Mouse (Mus musculus): ENCODE measurements around the gene Rsrp1. TPM values are rescaled to one million over a fixed set of nuclear protein-coding genes. Genes with fewer than 3 reads are reported as not detected.

Rsrp1 gene
- polyA plus RNA-seq, 2 experiments from 2014 or later = 271 to 367 TPM

DNA sequence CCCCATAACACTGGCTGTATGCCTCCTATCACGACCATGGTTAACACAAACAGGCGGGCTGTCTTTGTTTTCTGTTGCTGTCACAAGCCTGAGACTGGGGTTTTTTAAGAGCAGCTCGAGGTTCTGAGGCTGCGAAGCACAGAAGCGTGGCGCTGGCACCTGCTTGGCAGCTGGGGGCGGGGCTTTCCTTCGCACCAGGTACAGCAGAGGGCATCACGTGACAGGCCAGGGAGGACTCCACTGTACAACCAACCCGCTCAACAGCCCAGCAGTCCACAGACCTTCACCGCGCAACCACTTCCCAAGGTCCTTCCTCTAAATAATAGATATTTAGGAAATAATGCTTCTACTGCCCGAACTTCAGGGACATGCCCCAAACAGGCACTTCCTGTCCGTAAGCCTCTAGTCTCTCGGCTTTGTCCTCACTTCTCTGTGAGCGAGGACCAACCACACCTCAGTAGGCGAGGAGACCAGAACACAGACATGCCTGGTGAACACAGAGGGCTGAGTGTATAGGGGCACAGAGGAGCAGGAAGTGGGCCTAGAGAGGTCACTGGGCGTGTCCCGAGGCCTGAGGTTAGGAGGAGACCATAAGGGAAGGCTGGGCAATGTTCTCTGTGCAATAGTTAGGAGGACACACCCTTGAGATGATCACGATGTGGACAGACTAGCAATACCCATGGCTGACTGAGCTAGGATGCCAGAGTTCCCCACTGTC, 44.7 kb downstream of the Rsrp1 start:
- ATAC-seq = no peak

- ATAC-seq = no peak
Measured at GRCm38 (mm10) chr4:134968605-134968976, 45.2 kb downstream of the Rsrp1 start.

DNA sequence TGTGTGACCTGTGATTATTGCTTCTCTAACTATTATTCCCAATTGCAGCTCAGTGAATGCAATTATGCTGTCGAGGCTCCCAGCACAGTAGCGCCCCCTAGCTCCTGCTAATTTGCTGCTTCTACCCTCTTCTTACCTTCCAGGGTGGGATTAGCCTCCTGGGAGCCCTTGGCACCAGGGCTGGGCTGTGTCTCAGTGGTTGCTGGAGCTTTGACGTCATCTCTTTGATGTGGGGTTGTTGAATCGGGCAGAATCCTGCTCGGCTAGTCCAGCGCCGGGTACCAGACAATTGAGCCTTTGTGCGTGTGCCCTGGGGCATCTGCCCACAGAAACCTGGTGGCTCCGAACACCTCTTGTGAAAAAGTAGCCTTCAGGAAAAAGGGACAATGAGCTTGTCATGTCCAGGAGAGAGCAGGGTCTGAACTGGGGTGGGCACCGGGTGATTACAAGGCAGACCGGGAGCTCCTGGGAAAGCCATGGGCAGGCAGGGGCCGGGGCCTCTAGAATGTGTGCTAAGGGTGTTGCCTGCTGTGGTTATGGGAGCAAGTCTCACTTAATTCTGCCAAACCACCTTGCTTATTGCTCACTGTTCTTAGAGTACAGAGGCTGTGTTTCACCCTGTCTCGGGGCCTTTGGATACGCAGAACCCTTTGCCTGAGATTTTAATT, 52.0 kb downstream of the Rsrp1 start:
- no peak for ATAC-seq

GRCm38 (mm10) chr4:134975929-134976308, 52.5 kb downstream of the Rsrp1 start:
- ATAC-seq = no peak

Other genes starting within 250 kb of the Rsrp1 start
- 1 to 10 TPM; 1.0 to 1.9 TPM for gene Man1c1, start 219.3 kb upstream of the Rsrp1 start, polyA plus RNA-seq (2017; shearing (Covaris generic))
- 10 to 100 TPM; 21.3 to 25.2 TPM for gene Ldlrap1, start 155.6 kb upstream of the Rsrp1 start, polyA plus RNA-seq (2017; shearing (Covaris generic))
- 1 to 10 TPM; 3.0 to 5.0 TPM for gene Maco1, start 70.2 kb upstream of the Rsrp1 start, polyA plus RNA-seq (2017; shearing (Covaris generic))
- gene Rhd, start 59.1 kb upstream of the Rsrp1 start, polyA plus RNA-seq (2017; shearing (Covaris generic)) = 1 to 10 TPM in 1 of 2 experiments, not detected in 1; 4.8 TPM
- 100 to 1,000 TPM; 555 to 571 TPM for gene Tmem50a, start 8.6 kb upstream of the Rsrp1 start, polyA plus RNA-seq (2017; shearing (Covaris generic))
- gene Syf2, start 7.3 kb downstream of the Rsrp1 start, polyA plus RNA-seq (2017; shearing (Covaris generic)) = 100 to 1,000 TPM; 188 to 213 TPM
- 10 to 100 TPM; 12.8 to 17.6 TPM for gene Runx3, start 197.1 kb downstream of the Rsrp1 start, polyA plus RNA-seq (2017; shearing (Covaris generic))

Data from activated CD4-positive, CD25-positive, alpha-beta regulatory T cell, adult 4 months (primary cell).